Mouse (Mus musculus) ovary, adult 18-20 months (tissue): ENCODE results near the gene Nr4a1.

ENCODE experiments used
- DNase-seq: peaks from one replicate; pipeline ENCODE4 v3.0.0; 2022; ENCODE audit warnings: low spot score, mixed read lengths

The Nr4a1 gene

DNA sequence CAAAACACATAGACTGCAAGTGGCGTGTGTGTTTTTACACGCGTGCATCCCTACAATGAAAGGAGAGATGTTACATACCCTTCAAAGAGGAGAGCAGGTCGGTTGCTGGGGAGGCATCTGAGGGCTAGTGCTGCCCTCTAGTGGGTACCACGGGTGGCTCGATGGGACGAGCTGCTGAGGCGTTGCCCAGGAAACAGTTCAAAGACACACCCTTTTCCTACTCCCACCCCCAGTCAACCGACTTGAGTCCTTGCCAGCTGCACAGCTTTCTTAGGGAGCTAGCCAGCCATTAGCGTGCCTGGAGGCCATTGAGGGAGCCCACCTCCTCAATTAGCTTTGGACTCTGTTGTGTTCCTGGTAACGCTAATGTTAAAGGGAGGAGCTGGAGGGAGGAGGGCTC is 61.8 kb downstream of the Nr4a1 start:
- DNase-seq = peak; percentile 86

DNA sequence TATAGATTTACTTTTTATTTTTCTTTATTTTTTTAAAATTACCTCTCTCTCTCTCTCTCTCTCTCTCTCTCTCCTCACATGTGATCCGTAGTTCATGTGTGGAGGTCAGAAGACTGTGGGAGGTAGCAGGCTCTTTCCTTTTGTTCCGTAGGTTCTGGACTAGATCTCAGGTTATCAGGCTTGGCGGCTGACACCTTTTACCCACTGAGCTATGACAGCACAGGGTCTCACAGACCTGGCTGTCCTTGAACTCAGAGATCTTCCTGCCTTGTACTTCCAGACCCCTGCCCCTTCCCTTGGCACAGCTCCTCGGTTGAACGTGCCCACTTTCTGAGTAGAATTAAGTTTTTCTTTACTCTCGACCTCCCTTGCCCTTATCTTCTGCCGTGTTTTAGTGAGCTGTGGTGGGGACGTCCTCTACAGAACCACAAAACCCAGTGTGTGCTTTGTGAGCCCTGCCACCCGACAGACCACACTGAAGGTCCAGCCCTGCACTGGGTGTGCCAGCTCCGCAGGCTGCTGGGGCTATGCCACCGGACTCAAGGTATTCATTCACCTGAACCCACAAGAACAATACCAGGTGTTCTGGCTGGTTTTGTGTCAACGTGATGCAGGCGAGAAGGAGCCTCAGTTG is 62.3 kb downstream of the Nr4a1 start:
- no peak for DNase-seq

DNA sequence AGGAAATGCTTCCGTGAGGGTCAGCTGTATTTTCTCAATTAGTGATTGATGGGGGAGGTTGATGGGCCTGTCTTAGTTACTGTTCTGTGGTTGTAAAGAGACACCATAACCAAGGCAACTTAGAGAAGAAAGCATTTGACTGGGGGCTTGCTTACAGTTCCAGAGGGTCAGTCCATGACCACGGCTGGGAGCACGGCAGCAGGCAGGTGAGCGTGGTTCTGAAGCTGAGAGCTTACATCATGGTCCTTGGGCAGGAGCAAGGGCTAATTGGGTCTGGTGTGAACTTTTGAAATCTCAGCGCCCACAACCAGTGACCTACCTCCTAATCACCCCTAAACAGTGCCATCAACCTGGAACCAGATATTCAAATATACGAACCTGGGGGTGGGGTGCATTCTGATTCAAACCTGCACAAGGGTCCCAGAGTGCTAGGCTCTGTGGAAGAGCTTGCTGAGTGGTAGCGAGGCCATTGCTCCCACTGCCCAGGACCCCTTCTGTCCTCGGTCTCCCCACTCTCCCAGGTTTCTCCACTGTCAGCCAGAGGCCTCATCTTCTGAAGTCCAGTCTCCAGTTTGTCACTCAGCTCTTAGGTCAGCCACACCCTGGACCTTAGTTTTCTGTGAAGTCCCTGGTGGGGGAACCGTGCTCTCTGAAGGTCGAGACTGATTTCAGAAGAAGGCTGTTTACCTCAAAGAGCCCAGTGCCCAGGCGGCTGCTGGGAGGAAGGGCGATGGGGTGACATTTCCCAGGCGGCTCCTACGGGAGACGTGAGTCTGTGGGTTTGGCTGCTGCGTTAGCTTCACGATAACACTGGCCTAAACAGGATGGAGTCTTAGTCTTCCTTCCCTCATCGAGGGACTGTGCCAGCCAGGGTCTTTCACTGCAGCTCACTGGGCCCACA is 63.1 kb downstream of the Nr4a1 start:
- DNase-seq = no peak

DNA sequence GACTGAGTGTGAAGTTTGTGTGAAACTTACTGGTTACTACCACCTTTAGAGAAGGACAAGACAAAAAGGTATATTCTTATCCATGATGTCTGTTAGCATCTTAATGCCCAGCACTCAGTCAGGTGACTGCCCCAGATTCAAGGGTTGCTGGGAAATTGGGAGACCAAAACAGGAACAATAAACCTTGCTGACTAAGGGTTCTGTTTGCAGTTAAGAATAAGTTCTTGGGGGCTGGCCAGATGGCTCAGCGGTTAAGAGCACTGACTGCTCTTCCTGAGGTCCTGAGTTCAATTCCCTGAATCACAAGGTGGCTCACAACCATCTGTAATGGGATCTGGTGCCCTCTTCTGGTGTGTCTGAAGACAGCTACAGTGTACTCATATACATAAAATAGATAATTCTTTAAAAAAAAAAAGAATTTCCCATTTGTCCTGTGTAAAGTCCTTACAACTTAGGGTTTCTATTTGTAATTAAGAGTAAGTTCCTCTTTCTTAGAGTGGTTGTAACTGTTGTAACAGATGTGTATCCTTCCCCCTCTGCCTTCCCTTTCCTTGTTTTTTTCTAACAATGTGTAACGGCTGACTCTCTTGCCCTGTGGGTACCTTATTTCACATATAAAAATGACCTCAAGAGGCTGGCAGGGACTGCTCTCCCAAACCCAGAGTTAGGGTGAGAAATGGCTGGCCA is 63.9 kb downstream of the Nr4a1 start:
- no peak for DNase-seq

GRCm38 (mm10) chr15:101318889-101319765 is 65.1 kb downstream of the Nr4a1 start:
- DNase-seq = peak; percentile 54

DNA sequence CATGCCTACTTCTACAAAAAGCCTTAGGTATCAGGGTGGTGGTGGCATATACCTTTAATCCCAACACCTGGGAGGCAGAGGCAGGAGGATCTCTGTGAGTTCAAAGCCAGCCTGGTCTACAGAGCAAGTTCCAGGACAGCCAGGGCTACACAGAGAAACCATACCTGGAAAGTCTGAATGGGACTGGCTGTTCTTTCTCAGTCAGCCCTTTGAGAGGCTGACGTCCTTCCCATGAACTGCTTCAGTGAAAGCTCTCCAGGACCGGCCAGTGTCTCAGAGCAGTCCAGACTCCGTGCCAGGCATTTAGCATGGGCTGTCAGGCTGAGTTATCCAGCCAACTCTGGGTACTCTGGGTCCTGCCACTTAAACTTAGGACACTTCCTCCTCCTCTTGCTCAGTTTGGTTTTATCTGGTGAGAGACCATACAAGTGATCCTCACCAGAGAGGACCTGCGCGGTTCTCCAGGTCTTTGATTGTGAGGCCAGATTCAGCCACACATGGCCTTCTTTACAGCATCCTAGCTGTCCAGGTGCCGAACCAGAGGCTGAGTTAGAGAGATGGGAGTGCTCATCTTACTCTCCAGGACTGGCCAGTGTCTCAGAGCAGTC is 66.0 kb downstream of the Nr4a1 start:
- DNase-seq = no peak

GRCm38 (mm10) chr15:101320618-101321041 is 66.6 kb downstream of the Nr4a1 start:
- DNase-seq = peak; percentile 39

- DNase-seq = no peak
Measured at GRCm38 (mm10) chr15:101321126-101321525, 67.1 kb downstream of the Nr4a1 start.

DNA sequence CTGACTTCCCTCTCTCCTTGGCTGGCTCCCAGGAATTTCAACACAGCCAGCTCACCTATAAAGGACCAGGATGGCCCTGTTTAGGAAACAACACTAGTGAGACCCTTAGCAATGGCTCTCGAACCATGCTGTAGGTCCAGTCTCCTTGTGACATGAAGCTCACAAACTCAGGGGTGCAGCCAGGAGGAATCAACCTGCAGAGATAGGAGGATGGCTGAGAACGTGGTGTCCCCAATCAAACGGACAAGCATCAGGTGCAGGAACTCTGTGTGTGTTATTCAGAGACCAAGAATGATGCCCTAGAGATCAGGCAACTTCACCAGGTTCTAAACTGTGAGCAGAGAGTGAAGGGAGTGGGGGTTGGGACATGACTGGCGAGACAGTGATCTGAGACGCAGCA is 68.0 kb downstream of the Nr4a1 start:
- DNase-seq = no peak

GRCm38 (mm10) chr15:101322640-101323039 is 68.6 kb downstream of the Nr4a1 start:
- no peak for DNase-seq

GRCm38 (mm10) chr15:101323511-101323910 is 69.4 kb downstream of the Nr4a1 start:
- no peak for DNase-seq
